Mouse (Mus musculus) limb, embryonic 12.5 days (tissue): Measurements from ENCODE around the gene Zfp326. TPM values are rescaled to one million over a fixed set of nuclear protein-coding genes. Genes with fewer than 3 reads are reported as not detected.

Experiments
- ATAC-seq: fragments of 200-750 bp; cut with Nextera tagmentation; 2 replicates; pipeline ENCODE4 v1.8.0; 2017; ENCODE audit warnings: low read depth, moderate TSS enrichment; ENCODE audit not compliant: insufficient number of reproducible peaks, insufficient read depth, low FRiP score, low TSS enrichment
- H3K27ac ChIP-seq: fragments of 300-500 bp; sonication (generic); 2 replicates; pipeline ENCODE4 v1.5.1; 2016; ENCODE audit warnings: mild to moderate bottlenecking, moderate library complexity
- H3K27me3 ChIP-seq: fragments of 300-500 bp; sonication (generic); 2 replicates; pipeline ENCODE4 v1.6.1; 2016; ENCODE audit warnings: mild to moderate bottlenecking, moderate library complexity
- H3K36me3 ChIP-seq: fragments of 300-500 bp; sonication (generic); 2 replicates; pipeline ENCODE4 v1.6.1; 2016; ENCODE audit warnings: mild to moderate bottlenecking, moderate library complexity
- H3K4me1 ChIP-seq: fragments of 300-500 bp; sonication (generic); replicated peaks from 2 replicates; pipeline ENCODE4 v1.6.1; 2016
- H3K4me2 ChIP-seq: fragments of 300-500 bp; sonication (generic); 2 replicates; pipeline ENCODE4 v1.6.1; 2016; ENCODE audit warnings: mild to moderate bottlenecking, moderate library complexity
- H3K4me3 ChIP-seq: fragments of 300-500 bp; sonication (generic); replicated peaks from 2 replicates; pipeline ENCODE4 v1.5.1; 2016; ENCODE audit warnings: mild to moderate bottlenecking
- H3K9ac ChIP-seq: fragments of 300-500 bp; sonication (generic); replicated peaks from 2 replicates; pipeline ENCODE4 v1.6.1; 2016; ENCODE audit warnings: mild to moderate bottlenecking, moderate library complexity
- H3K9me3 ChIP-seq: fragments of 300-500 bp; sonication (generic); 2 replicates; pipeline ENCODE4 v1.6.1; 2016; ENCODE audit warnings: mild to moderate bottlenecking, moderate library complexity
- WGBS: fragments of 180-500 bp; shearing (Covaris S2); methylation state at CpG from one replicate; pipeline ENCODE4 v1.1.7; 2016; 5-methylcytosine and 5-hydroxymethylcytosine counted together
- polyA plus RNA-seq: library from polyadenylated mRNA; unstranded; fragments of >200 nt; fragmentation: Nextera tagmentation; extraction: Ambion mirVana; gene quantifications from 2 replicates; pipeline ENCODE4 v1.2.1, GENCODE M21; 2016

The Zfp326 gene
- polyA plus RNA-seq, 1 experiment from 2014 or later, result 73.5 TPM

- Histone ChIP-seq H3K9ac (no peak overlapping the region), H3K4me3 (no peak overlapping the region), H3K27me3 (0 out of 2 replicates have a peak, but pooled peaks cover 5% of the 10 kb centered on the region), H3K36me3 (no peaks in the 10 kb centered on the region), H3K4me1 (peaks cover 29% of the 10 kb centered on the region), H3K4me2 (peak overlapping the region; percentile 23; the same call in 1 of the 2 replicates), H3K9me3 (no peaks in the 10 kb centered on the region), H3K27ac (peak overlapping the region; percentile 66)
- peak; percentile 53; the same call in 1 of the 2 replicates for ATAC-seq
- 68% methylated on average over 16 of the region's 16 CpGs for WGBS
Measured at GRCm38 (mm10) chr5:105867841-105868447, 8.4 kb upstream of the Zfp326 start.

- WGBS, result 32% methylated on average over 3 of the region's 3 CpGs
- Histone ChIP-seq H3K27me3 (0 out of 2 replicates have a peak, but pooled peaks cover 5% of the 10 kb centered on the region), H3K4me3 (no peak overlapping the region), H3K9me3 (no peaks in the 10 kb centered on the region), H3K4me2 (no peak overlapping the region), H3K4me1 (peaks cover 30% of the 10 kb centered on the region), H3K9ac (no peak overlapping the region), H3K36me3 (no peaks in the 10 kb centered on the region), H3K27ac (peak overlapping the region; percentile 66)
- peak; percentile 53; the same call in 1 of the 2 replicates for ATAC-seq
Measured at GRCm38 (mm10) chr5:105868593-105868992, 7.8 kb upstream of the Zfp326 start.

- Histone ChIP-seq H3K27ac (no peak overlapping the region), H3K4me1 (peaks cover 30% of the 10 kb centered on the region), H3K4me2 (no peak overlapping the region), H3K9me3 (no peaks in the 10 kb centered on the region), H3K9ac (no peak overlapping the region), H3K4me3 (no peak overlapping the region), H3K27me3 (0 out of 2 replicates have a peak, but pooled peaks cover 5% of the 10 kb centered on the region), H3K36me3 (no peaks in the 10 kb centered on the region)
- ATAC-seq, result no peak
- WGBS, result 80% methylated on average over 7 of the region's 7 CpGs
Measured at GRCm38 (mm10) chr5:105869739-105870138, 6.6 kb upstream of the Zfp326 start.

- Histone ChIP-seq H3K4me1 (peaks cover 37% of the 10 kb centered on the region), H3K9ac (no peak overlapping the region), H3K4me2 (no peak overlapping the region), H3K36me3 (no peaks in the 10 kb centered on the region), H3K4me3 (no peak overlapping the region), H3K27me3 (0 out of 2 replicates have a peak, but pooled peaks cover 8% of the 10 kb centered on the region), H3K27ac (no peak overlapping the region), H3K9me3 (no peaks in the 10 kb centered on the region)
- ATAC-seq, result no peak
- whole genome bisulfite sequencing, result 76% methylated on average over 3 of the region's 3 CpGs
Measured at GRCm38 (mm10) chr5:105871140-105871539, 5.2 kb upstream of the Zfp326 start.

GRCm38 (mm10) chr5:105872176-105872575 lies 4.2 kb upstream of the Zfp326 start:
- ATAC-seq, result no peak
- WGBS, result 77% methylated on average over 8 of the region's 8 CpGs
- Histone ChIP-seq H3K4me2 (no peak overlapping the region), H3K27ac (no peak overlapping the region), H3K4me1 (peaks cover 27% of the 10 kb centered on the region), H3K27me3 (0 out of 2 replicates have a peak, but pooled peaks cover 8% of the 10 kb centered on the region), H3K36me3 (no peaks in the 10 kb centered on the region), H3K9ac (no peak overlapping the region), H3K4me3 (no peak overlapping the region), H3K9me3 (no peaks in the 10 kb centered on the region)

- Histone ChIP-seq H3K4me3 (no peak overlapping the region), H3K27ac (no peak overlapping the region), H3K4me2 (no peak overlapping the region), H3K9ac (no peak overlapping the region), H3K27me3 (0 out of 2 replicates have a peak, but pooled peaks cover 8% of the 10 kb centered on the region), H3K9me3 (no peaks in the 10 kb centered on the region), H3K4me1 (peaks cover 24% of the 10 kb centered on the region), H3K36me3 (no peaks in the 10 kb centered on the region)
- no peak for ATAC-seq
- 58% methylated on average over 7 of the region's 7 CpGs for WGBS
Measured at GRCm38 (mm10) chr5:105872916-105873315, 3.4 kb upstream of the Zfp326 start.

GRCm38 (mm10) chr5:105873774-105874173 lies 2.6 kb upstream of the Zfp326 start:
- no peak overlapping the region for H3K4me2 ChIP-seq
- WGBS, result 79% methylated on average over 3 of the region's 3 CpGs
- no peak for ATAC-seq

GRCm38 (mm10) chr5:105874476-105874875 lies 1.9 kb upstream of the Zfp326 start:
- Histone ChIP-seq H3K4me3 (no peak overlapping the region), H3K27ac (no peak overlapping the region), H3K9ac (no peak overlapping the region), H3K27me3 (0 out of 2 replicates have a peak, but pooled peaks cover 8% of the 10 kb centered on the region), H3K9me3 (no peaks in the 10 kb centered on the region), H3K4me2 (no peak overlapping the region), H3K36me3 (peaks cover 3% of the 10 kb centered on the region; the same call in 1 of the 2 replicates), H3K4me1 (peaks cover 28% of the 10 kb centered on the region)
- WGBS, result 97% methylated on average over 11 of the region's 11 CpGs
- ATAC-seq, result no peak

More at GRCm38 (mm10) chr5:105873774-105874173, 2.6 kb upstream of the Zfp326 start:
- Histone ChIP-seq H3K27me3 (0 out of 2 replicates have a peak, but pooled peaks cover 8% of the 10 kb centered on the region), H3K4me3 (no peak overlapping the region), H3K9ac (no peak overlapping the region), H3K9me3 (no peaks in the 10 kb centered on the region), H3K36me3 (no peaks in the 10 kb centered on the region), H3K27ac (no peak overlapping the region), H3K4me1 (peaks cover 27% of the 10 kb centered on the region)

GRCm38 (mm10) chr5:105876925-105877774 lies 785 bp downstream of the Zfp326 start:
- peak overlapping the region; percentile 98 for H3K4me3 ChIP-seq
- 2% methylated on average over 46 of the region's 46 CpGs for WGBS
- peak overlapping the region; percentile 99 for H3K9ac ChIP-seq
- no peak for ATAC-seq
- H3K27me3 ChIP-seq, result 0 out of 2 replicates have a peak, but pooled peaks cover 3% of the 10 kb centered on the region
- H3K4me1 ChIP-seq, result peaks cover 28% of the 10 kb centered on the region
- peak overlapping the region; percentile 73 for H3K4me2 ChIP-seq
- peak overlapping the region; percentile 92 for H3K27ac ChIP-seq
- H3K36me3 ChIP-seq, result peaks cover 18% of the 10 kb centered on the region
- no peaks in the 10 kb centered on the region for H3K9me3 ChIP-seq

- Histone ChIP-seq H3K4me1 (peaks cover 4% of the 10 kb centered on the region; the same call in 1 of the 2 replicates), H3K4me2 (no peak overlapping the region), H3K9ac (no peak overlapping the region), H3K36me3 (peaks cover 43% of the 10 kb centered on the region), H3K9me3 (no peaks in the 10 kb centered on the region), H3K27ac (no peak overlapping the region), H3K27me3 (no peaks in the 10 kb centered on the region), H3K4me3 (no peak overlapping the region)
- WGBS, result 87% methylated on average over 4 of the region's 4 CpGs
- no peak for ATAC-seq
Measured at GRCm38 (mm10) chr5:105887317-105887716, 11.0 kb downstream of the Zfp326 start.

GRCm38 (mm10) chr5:105898161-105898560 lies 21.8 kb downstream of the Zfp326 start:
- H3K4me3 ChIP-seq, result no peak overlapping the region
- H3K27ac ChIP-seq, result no peak overlapping the region
- H3K9ac ChIP-seq, result no peak overlapping the region
- 90% methylated on average over 4 of the region's 4 CpGs for WGBS
- no peaks in the 10 kb centered on the region for H3K4me1 ChIP-seq
- no peaks in the 10 kb centered on the region for H3K9me3 ChIP-seq
- no peak overlapping the region for H3K4me2 ChIP-seq
- peaks cover 62% of the 10 kb centered on the region for H3K36me3 ChIP-seq
- H3K27me3 ChIP-seq, result no peaks in the 10 kb centered on the region
- ATAC-seq, result no peak
